Mouse (Mus musculus) kidney, adult 2 months (tissue): ENCODE results near the gene Tarbp1. TPM values are rescaled to one million over a fixed set of nuclear protein-coding genes. Genes with fewer than 3 reads are reported as not detected.

Experiments
- DNase-seq: peaks from one replicate; pipeline ENCODE4 v3.0.0; 2021
- H3K27ac ChIP-seq: fragments of 200-500 bp; 2 replicates; pipeline ENCODE4 v1.5.1; 2012; ENCODE audit warnings: low read depth, low read length, control low read depth, inconsistent platforms; ENCODE audit not compliant: insufficient read depth
- H3K27me3 ChIP-seq: fragments of 200-500 bp; replicated peaks from 2 replicates; pipeline ENCODE4 v1.6.1; 2012; ENCODE audit warnings: mild to moderate bottlenecking, moderate library complexity, low read length, inconsistent platforms; ENCODE audit not compliant: control insufficient read depth, insufficient read depth
- H3K36me3 ChIP-seq: fragments of 200-500 bp; 2 replicates; pipeline ENCODE4 v1.6.1; 2012; ENCODE audit warnings: mild to moderate bottlenecking, moderate library complexity, low read length, inconsistent platforms; ENCODE audit not compliant: control insufficient read depth, insufficient read depth
- H3K4me1 ChIP-seq: fragments of 200-500 bp; 2 replicates; pipeline ENCODE4 v1.6.1; 2011; ENCODE audit warnings: low read length; ENCODE audit not compliant: control insufficient read depth, insufficient read depth
- H3K4me3 ChIP-seq: fragments of 200-500 bp; 2 replicates; pipeline ENCODE4 v1.5.1; 2011; ENCODE audit warnings: mild to moderate bottlenecking, low read depth, low read length, control low read depth; ENCODE audit not compliant: insufficient read depth
- CTCF ChIP-seq: fragments of 200-500 bp; conservative IDR thresholded peaks from 2 replicates; pipeline ENCODE4 v1.5.1; 2011; ENCODE audit warnings: low read depth, mild to moderate bottlenecking, control low read depth, low read length, moderate library complexity, mixed read lengths; ENCODE audit not compliant: insufficient read depth, insufficient read length
- POLR2A ChIP-seq: fragments of 200-500 bp; IDR thresholded peaks from one replicate; pipeline ENCODE4 v1.6.1; 2011; ENCODE audit warnings: low read depth, low read length, control low read depth
- WGBS: fragments of 180-500 bp; shearing (Covaris S2); methylation state at CpG from one replicate; pipeline ENCODE4 v1.1.7; 2018; 5-methylcytosine and 5-hydroxymethylcytosine counted together
- polyA plus RNA-seq: library from polyadenylated mRNA; depleted of rRNA; stranded (reverse); fragments of >200 nt; gene quantifications from 2 replicates; pipeline ENCODE4 v1.2.3, GENCODE M21; 2012

Gene Tarbp1
- polyA plus RNA-seq, 1 experiment = 2.7 TPM

- WGBS = 99% methylated on average over 2 of the region's 2 CpGs
- no peak for DNase-seq
- H3K4me1 ChIP-seq = peaks cover 12% of the 10 kb centered on the region; the same call in 1 of the 2 replicates
- no peaks in the 10 kb centered on the region for H3K27me3 ChIP-seq
- H3K4me3 ChIP-seq = no peak overlapping the region
- no peak overlapping the region for H3K27ac ChIP-seq
- H3K36me3 ChIP-seq = no peaks in the 10 kb centered on the region
- TF ChIP-seq POLR2A = no peak
- no peak for TF ChIP-seq CTCF
These were observed 24.5 kb upstream of the Tarbp1 start for GRCm38 (mm10) chr8:126499371-126499770.

- Histone ChIP-seq H3K4me3 (no peak overlapping the region), H3K27me3 (no peaks in the 10 kb centered on the region), H3K4me1 (peaks cover 12% of the 10 kb centered on the region; the same call in 1 of the 2 replicates), H3K27ac (no peak overlapping the region; the same call in 1 of the 2 replicates), H3K36me3 (no peaks in the 10 kb centered on the region)
- DNase-seq = no peak
- TF ChIP-seq POLR2A (no peak), CTCF (no peak)
- 57% methylated on average over 6 of the region's 6 CpGs for WGBS
These were observed 23.6 kb upstream of the Tarbp1 start for GRCm38 (mm10) chr8:126498465-126498864.

- Histone ChIP-seq H3K27me3 (no peaks in the 10 kb centered on the region), H3K36me3 (no peaks in the 10 kb centered on the region), H3K4me1 (peaks cover 12% of the 10 kb centered on the region; the same call in 1 of the 2 replicates), H3K27ac (peak overlapping the region; percentile 74), H3K4me3 (peak overlapping the region; percentile 43)
- peak; percentile 95 for DNase-seq
- no peak for TF ChIP-seq POLR2A
- TF ChIP-seq CTCF = peak; percentile 99
- 15% methylated on average over 27 of the region's 27 CpGs for WGBS
These were observed 22.9 kb upstream of the Tarbp1 start for GRCm38 (mm10) chr8:126497541-126498428.

GRCm38 (mm10) chr8:126496915-126497314 lies 22.1 kb upstream of the Tarbp1 start:
- peaks cover 12% of the 10 kb centered on the region; the same call in 1 of the 2 replicates for H3K4me1 ChIP-seq
- H3K4me3 ChIP-seq = no peak overlapping the region
- H3K36me3 ChIP-seq = no peaks in the 10 kb centered on the region
- WGBS = 75% methylated on average over 5 of the region's 5 CpGs
- H3K27ac ChIP-seq = no peak overlapping the region
- TF ChIP-seq CTCF (no peak), POLR2A (no peak)
- H3K27me3 ChIP-seq = no peaks in the 10 kb centered on the region
- no peak for DNase-seq

- no peak overlapping the region for H3K27ac ChIP-seq
- H3K4me1 ChIP-seq = peaks cover 12% of the 10 kb centered on the region; the same call in 1 of the 2 replicates
- DNase-seq = no peak
- TF ChIP-seq POLR2A (no peak), CTCF (no peak)
- WGBS = 84% methylated on average over 12 of the region's 12 CpGs
- H3K4me3 ChIP-seq = no peak overlapping the region
- no peaks in the 10 kb centered on the region for H3K36me3 ChIP-seq
- H3K27me3 ChIP-seq = no peaks in the 10 kb centered on the region
These were observed 20.6 kb upstream of the Tarbp1 start for GRCm38 (mm10) chr8:126495461-126495860.

- DNase-seq = no peak
- 82% methylated on average over 15 of the region's 15 CpGs for WGBS
- no peak for TF ChIP-seq POLR2A
- TF ChIP-seq CTCF = no peak
These were observed 19.6 kb upstream of the Tarbp1 start for GRCm38 (mm10) chr8:126494160-126495110.

GRCm38 (mm10) chr8:126482938-126483337 lies 8.1 kb upstream of the Tarbp1 start:
- H3K27ac ChIP-seq = no peak overlapping the region
- DNase-seq = peak; percentile 76
- TF ChIP-seq POLR2A (no peak), CTCF (peak; percentile 94)
- no peaks in the 10 kb centered on the region for H3K36me3 ChIP-seq
- H3K4me3 ChIP-seq = no peak overlapping the region
- H3K27me3 ChIP-seq = no peaks in the 10 kb centered on the region
- no peaks in the 10 kb centered on the region for H3K4me1 ChIP-seq
- 6% methylated on average over 5 of the region's 5 CpGs for WGBS

More at GRCm38 (mm10) chr8:126494160-126495110, 19.6 kb upstream of the Tarbp1 start:
- peaks cover 12% of the 10 kb centered on the region; the same call in 1 of the 2 replicates for H3K4me1 ChIP-seq
- no peak overlapping the region for H3K4me3 ChIP-seq
- H3K27ac ChIP-seq = no peak overlapping the region
- no peaks in the 10 kb centered on the region for H3K36me3 ChIP-seq
- no peaks in the 10 kb centered on the region for H3K27me3 ChIP-seq
